Mouse (Mus musculus) hindbrain, embryonic 16.5 days (tissue): Measurements from ENCODE around the gene Fkbp7. TPM values are rescaled to one million over a fixed set of nuclear protein-coding genes. Genes with fewer than 3 reads are reported as not detected.

Experiments
- ATAC-seq: fragments of 200-750 bp; cut with Nextera tagmentation; 2 replicates; pipeline ENCODE4 v1.8.0; 2017; ENCODE audit warnings: moderate TSS enrichment, moderate library complexity
- H3K27ac ChIP-seq: fragments of 300-500 bp; sonication (generic); 2 replicates; pipeline ENCODE4 v1.5.1; 2014; ENCODE audit warnings: low read depth, mild to moderate bottlenecking, control low read depth, low read length, moderate library complexity
- H3K27me3 ChIP-seq: fragments of 300-500 bp; sonication (generic); replicated peaks from 2 replicates; pipeline ENCODE4 v1.6.1; 2014; ENCODE audit warnings: low read length; ENCODE audit not compliant: control insufficient read depth, insufficient read depth
- H3K36me3 ChIP-seq: fragments of 300-500 bp; sonication (generic); 2 replicates; pipeline ENCODE4 v1.6.1; 2014; ENCODE audit warnings: mild to moderate bottlenecking, low read length, moderate library complexity, mixed read lengths; ENCODE audit not compliant: control insufficient read depth, insufficient read depth
- H3K4me1 ChIP-seq: fragments of 300-500 bp; sonication (generic); 2 replicates; pipeline ENCODE4 v1.6.1; 2014; ENCODE audit warnings: low read depth, low read length; ENCODE audit not compliant: control insufficient read depth, insufficient read depth
- H3K4me2 ChIP-seq: fragments of 300-500 bp; sonication (generic); 2 replicates; pipeline ENCODE4 v1.6.1; 2014; ENCODE audit warnings: mild to moderate bottlenecking, low read length, control low read depth, moderate library complexity
- H3K4me3 ChIP-seq: fragments of 300-500 bp; sonication (generic); 2 replicates; pipeline ENCODE4 v1.5.1; 2014; ENCODE audit warnings: mild to moderate bottlenecking, low read length, control low read depth, moderate library complexity
- H3K9ac ChIP-seq: fragments of 300-500 bp; sonication (generic); 2 replicates; pipeline ENCODE4 v1.6.1; 2014; ENCODE audit warnings: low read depth, mild to moderate bottlenecking, control low read depth, low read length, moderate library complexity
- H3K9me3 ChIP-seq: fragments of 300-500 bp; sonication (generic); 2 replicates; pipeline ENCODE4 v1.6.1; 2014; ENCODE audit warnings: mild to moderate bottlenecking, low read length, moderate library complexity; ENCODE audit not compliant: control insufficient read depth
- WGBS: fragments of 180-500 bp; shearing (Covaris S2); extraction: QIAGEN DNeasy Blood & Tissue Kit; methylation state at CpG from one replicate; pipeline ENCODE4 v1.1.7; 2014; 5-methylcytosine and 5-hydroxymethylcytosine counted together
- polyA plus RNA-seq: library from polyadenylated mRNA; unstranded; fragments of >200 nt; fragmentation: Nextera tagmentation; extraction: Ambion mirVana; gene quantifications from 2 replicates; pipeline ENCODE4 v1.2.1, GENCODE M21; 2015

The Fkbp7 gene
- polyA plus RNA-seq, result 12.7 and 16.3 TPM in 2 replicates

- peak within 1 kb of the TSS; percentile 68 for H3K27ac ChIP-seq
- no peaks in the 10 kb centered on the region for H3K27me3 ChIP-seq
- H3K4me1 ChIP-seq, result peaks cover 28% of the 10 kb centered on the region
- ATAC-seq, result peak; percentile 93
- H3K9me3 ChIP-seq, result no peaks in the 10 kb centered on the region
- H3K4me2 ChIP-seq, result peak within 1 kb of the TSS; percentile 69
- H3K4me3 ChIP-seq, result peak within 1 kb of the TSS; percentile 49
- no peaks in the 10 kb centered on the region for H3K36me3 ChIP-seq
- H3K9ac ChIP-seq, result peak within 1 kb of the TSS; percentile 59
- WGBS, result 0% methylated on average over 17 of the region's 17 CpGs
Measured at GRCm38 (mm10) chr2:76672966-76673392, at the start of gene Fkbp7. TSS of gene Fkbp7 (minus strand) at chr2:76673116.

GRCm38 (mm10) chr2:76719650-76720049, 46.7 kb upstream of the Fkbp7 start:
- Histone ChIP-seq H3K27ac (no peak overlapping the region), H3K9me3 (peaks cover 49% of the 10 kb centered on the region), H3K9ac (no peak overlapping the region), H3K27me3 (no peaks in the 10 kb centered on the region), H3K36me3 (peaks cover 51% of the 10 kb centered on the region), H3K4me1 (no peaks in the 10 kb centered on the region), H3K4me3 (no peak overlapping the region), H3K4me2 (no peak overlapping the region)
- whole genome bisulfite sequencing, result 98% methylated on average over 14 of the region's 14 CpGs
- no peak for ATAC-seq

- peaks cover 73% of the 10 kb centered on the region for H3K9me3 ChIP-seq
- peaks cover 69% of the 10 kb centered on the region for H3K36me3 ChIP-seq
- H3K4me2 ChIP-seq, result no peak overlapping the region
Measured at GRCm38 (mm10) chr2:76714984-76715383, 42.1 kb upstream of the Fkbp7 start.

GRCm38 (mm10) chr2:76708512-76708911, 35.6 kb upstream of the Fkbp7 start:
- H3K4me3 ChIP-seq, result no peak overlapping the region
- H3K36me3 ChIP-seq, result peaks cover 32% of the 10 kb centered on the region
- no peaks in the 10 kb centered on the region for H3K27me3 ChIP-seq
- H3K9ac ChIP-seq, result no peak overlapping the region
- H3K9me3 ChIP-seq, result peaks cover 38% of the 10 kb centered on the region
- 94% methylated on average over 3 of the region's 3 CpGs for WGBS
- no peaks in the 10 kb centered on the region for H3K4me1 ChIP-seq
- no peak overlapping the region for H3K27ac ChIP-seq
- no peak overlapping the region for H3K4me2 ChIP-seq
- no peak for ATAC-seq

More at GRCm38 (mm10) chr2:76714984-76715383, 42.1 kb upstream of the Fkbp7 start:
- no peak overlapping the region for H3K9ac ChIP-seq
- no peaks in the 10 kb centered on the region for H3K4me1 ChIP-seq
- no peaks in the 10 kb centered on the region for H3K27me3 ChIP-seq
- 73% methylated on average over 8 of the region's 8 CpGs for WGBS
- H3K27ac ChIP-seq, result no peak overlapping the region
- ATAC-seq, result no peak
- H3K4me3 ChIP-seq, result no peak overlapping the region

- no peak for ATAC-seq
- H3K36me3 ChIP-seq, result peaks cover 12% of the 10 kb centered on the region
- H3K4me2 ChIP-seq, result no peak overlapping the region
- H3K4me1 ChIP-seq, result no peaks in the 10 kb centered on the region
- no peaks in the 10 kb centered on the region for H3K27me3 ChIP-seq
- WGBS, result 92% methylated on average over 13 of the region's 13 CpGs
- peaks cover 14% of the 10 kb centered on the region for H3K9me3 ChIP-seq
- H3K27ac ChIP-seq, result no peak overlapping the region
- H3K9ac ChIP-seq, result no peak overlapping the region
- no peak overlapping the region for H3K4me3 ChIP-seq
Measured at GRCm38 (mm10) chr2:76705655-76706054, 32.7 kb upstream of the Fkbp7 start.

DNA sequence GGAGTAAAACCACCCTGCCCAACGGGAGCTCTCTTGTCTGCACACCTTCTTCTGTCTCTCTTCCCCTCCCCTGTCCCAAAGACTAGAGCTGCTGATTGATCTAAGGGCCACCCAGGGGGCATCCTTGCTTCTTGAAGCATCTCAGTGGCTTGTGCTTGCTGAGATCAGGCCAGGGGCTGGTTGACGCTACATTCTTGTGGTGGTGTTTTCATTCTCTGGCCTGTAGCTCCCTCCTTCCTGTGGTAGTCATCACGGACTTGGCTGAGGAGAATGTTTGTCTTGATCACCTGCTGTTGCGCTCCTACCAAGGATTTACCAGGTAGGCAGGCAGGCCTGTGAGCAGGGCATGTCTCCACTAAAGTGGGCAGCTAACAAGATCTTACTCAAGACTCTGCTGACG, 29.8 kb upstream of the Fkbp7 start:
- 85% methylated on average over 5 of the region's 5 CpGs for WGBS
- H3K27ac ChIP-seq, result no peak overlapping the region
- H3K4me2 ChIP-seq, result no peak overlapping the region
- no peaks in the 10 kb centered on the region for H3K27me3 ChIP-seq
- H3K4me1 ChIP-seq, result no peaks in the 10 kb centered on the region
- no peaks in the 10 kb centered on the region for H3K36me3 ChIP-seq
- H3K9me3 ChIP-seq, result no peaks in the 10 kb centered on the region
- H3K9ac ChIP-seq, result no peak overlapping the region
- no peak overlapping the region for H3K4me3 ChIP-seq
- no peak for ATAC-seq

GRCm38 (mm10) chr2:76702188-76702587, 29.3 kb upstream of the Fkbp7 start:
- 92% methylated on average over 3 of the region's 3 CpGs for WGBS
- Histone ChIP-seq H3K27me3 (no peaks in the 10 kb centered on the region), H3K36me3 (no peaks in the 10 kb centered on the region), H3K4me3 (no peak overlapping the region), H3K4me2 (no peak overlapping the region), H3K9me3 (no peaks in the 10 kb centered on the region), H3K9ac (no peak overlapping the region), H3K27ac (no peak overlapping the region), H3K4me1 (no peaks in the 10 kb centered on the region)
- no peak for ATAC-seq

DNA sequence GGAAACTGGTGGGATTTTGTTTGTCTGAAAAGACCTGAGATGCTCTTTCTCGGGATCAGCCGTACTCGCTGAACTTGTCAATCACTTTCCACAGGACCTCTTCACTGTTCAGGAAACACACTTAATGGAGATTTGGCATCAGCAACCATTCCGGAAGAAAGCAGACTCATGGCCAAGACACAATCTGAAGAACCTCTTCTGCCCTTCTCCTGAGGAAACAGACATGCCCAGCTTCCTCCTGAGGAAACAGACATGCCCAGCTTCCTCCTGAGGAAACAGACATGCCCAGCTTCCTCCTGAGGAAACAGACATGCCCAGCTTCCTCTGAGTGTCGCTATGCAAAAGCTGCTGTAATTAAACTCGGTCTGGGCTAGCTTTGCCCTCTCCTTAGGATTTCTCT, 22.4 kb upstream of the Fkbp7 start:
- 89% methylated on average over 6 of the region's 6 CpGs for WGBS
- Histone ChIP-seq H3K27ac (no peak overlapping the region), H3K36me3 (peaks cover 12% of the 10 kb centered on the region), H3K4me3 (no peak overlapping the region), H3K4me2 (no peak overlapping the region), H3K9me3 (no peaks in the 10 kb centered on the region), H3K27me3 (no peaks in the 10 kb centered on the region), H3K9ac (no peak overlapping the region), H3K4me1 (no peaks in the 10 kb centered on the region)
- no peak for ATAC-seq

DNA sequence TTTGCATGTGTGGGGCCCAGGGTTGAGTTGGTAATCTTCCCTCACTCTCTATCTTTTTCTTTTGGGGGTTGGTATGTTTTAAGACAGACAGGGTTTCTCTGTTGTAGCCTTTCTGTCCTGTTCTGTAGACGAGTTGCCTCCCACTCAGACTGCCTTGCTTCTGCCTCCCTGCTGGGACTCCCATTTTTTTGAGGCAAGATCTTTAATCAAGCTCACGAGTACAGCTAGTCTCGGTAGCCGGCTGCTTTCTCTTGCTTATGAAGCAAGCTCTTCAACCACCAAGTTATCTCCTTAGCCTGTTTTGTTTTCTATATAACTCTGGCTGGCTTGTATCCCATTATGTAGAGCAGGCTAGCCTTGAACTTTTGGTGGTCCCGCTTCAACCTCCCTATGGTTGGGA, 20.8 kb upstream of the Fkbp7 start:
- H3K36me3 ChIP-seq, result peaks cover 12% of the 10 kb centered on the region
- WGBS, result 79% methylated on average over 5 of the region's 5 CpGs
- H3K4me2 ChIP-seq, result no peak overlapping the region
- H3K4me1 ChIP-seq, result no peaks in the 10 kb centered on the region
- ATAC-seq, result no peak
- no peak overlapping the region for H3K9ac ChIP-seq
- H3K27me3 ChIP-seq, result no peaks in the 10 kb centered on the region
- no peaks in the 10 kb centered on the region for H3K9me3 ChIP-seq
- no peak overlapping the region for H3K4me3 ChIP-seq
- no peak overlapping the region for H3K27ac ChIP-seq
